ENCODE assay signal across 28 mouse cellular contexts in genomic region chr3:42589516-42589915, GRCm38 (mm10).
DNase-seq lines count a peak whose midpoint lies in the region; ATAC-seq and TF ChIP-seq lines count a peak whose summit lies in the region.
"Had no signal": no experiment of that assay in that cellular context is flagged by ENCODE, and none has a peak within 500 bp of the region (broad histone marks: within the 10 kb centered on the region; RNA-seq: fewer than 3 reads in every experiment).

No protein-coding gene starts in this region.

- TF ChIP-seq CTCF in C2C12 (IDR thresholded peaks at IDR 0.05; ENCODE audit: control insufficient read depth, insufficient read depth, insufficient read length), result no peak

- H3K9ac ChIP-seq in embryonic facial prominence, embryonic 14.5 days (ENCODE audit: low read depth, low read length), result no peak overlapping the region
- H3K9ac ChIP-seq: embryonic facial prominence, embryonic 13.5 days; forebrain, embryonic 13.5 days; forebrain, postnatal 0 days; heart, embryonic 13.5 days; hindbrain, embryonic 14.5 days had no signal

- no peaks in the 10 kb centered on the region for H3K27me3 ChIP-seq in embryonic facial prominence, embryonic 14.5 days (replicated peaks; ENCODE audit: control insufficient read depth, insufficient read depth, low read length)
- H3K27me3 ChIP-seq in embryonic facial prominence, embryonic 10.5 days (replicated peaks; ENCODE audit: low read depth, poor library complexity, severe bottlenecking), result no peaks in the 10 kb centered on the region
- H3K27me3 ChIP-seq in C2C12 (ENCODE audit: control insufficient read depth, insufficient read depth, insufficient read length), result no peaks in the 10 kb centered on the region
- H3K27me3 ChIP-seq: embryonic facial prominence, embryonic 13.5 days; forebrain, embryonic 13.5 days; heart, embryonic 13.5 days had no signal

- no peak overlapping the region for H3K4me3 ChIP-seq in embryonic facial prominence, embryonic 14.5 days (ENCODE audit: low read depth, low read length)
- H3K4me3 ChIP-seq in embryonic facial prominence, embryonic 10.5 days, result no peak overlapping the region
- no peak overlapping the region for H3K4me3 ChIP-seq in C2C12 (ENCODE audit: insufficient read depth, poor library complexity, severe bottlenecking)
- H3K4me3 ChIP-seq: embryonic facial prominence, embryonic 13.5 days; forebrain, embryonic 10.5 days; forebrain, embryonic 13.5 days; heart, adult 2 months; heart, embryonic 10.5 days; heart, embryonic 13.5 days had no signal

- ATAC-seq in embryonic facial prominence, embryonic 14.5 days (ENCODE audit: low read depth), result 0 out of 2 replicates have a peak, but pooled peaks have one; percentile 18
- ATAC-seq: forebrain, embryonic 13.5 days; forebrain, postnatal 0 days; hindbrain, postnatal 0 days; inflammation-experienced regulatory T-cells, adult 6 months; intestine, embryonic 16.5 days had no signal

- WGBS in embryonic facial prominence, embryonic 14.5 days, result 78% methylated on average over 2 of the region's 2 CpGs
- WGBS in embryonic facial prominence, embryonic 10.5 days, result 91% methylated on average over 2 of the region's 2 CpGs

- H3K9me3 ChIP-seq in embryonic facial prominence, embryonic 14.5 days (ENCODE audit: control insufficient read depth, low read length), result no peaks in the 10 kb centered on the region
- H3K9me3 ChIP-seq in embryonic facial prominence, embryonic 10.5 days, result no peaks in the 10 kb centered on the region
- H3K9me3 ChIP-seq: embryonic facial prominence, embryonic 13.5 days; forebrain, embryonic 10.5 days; forebrain, embryonic 13.5 days; G1E; heart, embryonic 10.5 days; heart, embryonic 13.5 days had no signal

- H3K27ac ChIP-seq in embryonic facial prominence, embryonic 14.5 days (replicated peaks; ENCODE audit: low read depth, low read length), result no peak overlapping the region
- no peak overlapping the region for H3K27ac ChIP-seq in embryonic facial prominence, embryonic 10.5 days (replicated peaks)
- H3K27ac ChIP-seq: embryonic facial prominence, embryonic 13.5 days; forebrain, embryonic 10.5 days; forebrain, embryonic 13.5 days; heart, adult 2 months; heart, embryonic 10.5 days; heart, embryonic 13.5 days; hindbrain, embryonic 14.5 days; hindbrain, postnatal 0 days had no signal

- no peak overlapping the region for H3K4me2 ChIP-seq in embryonic facial prominence, embryonic 14.5 days (ENCODE audit: low read depth, low read length)
- H3K4me2 ChIP-seq: embryonic facial prominence, embryonic 13.5 days; forebrain, embryonic 13.5 days; heart, embryonic 13.5 days; hindbrain, embryonic 14.5 days had no signal

- H3K79me2 ChIP-seq in C2C12 (ENCODE audit: control insufficient read depth, insufficient read depth), result no peaks in the 10 kb centered on the region

- no peaks in the 10 kb centered on the region for H3K36me3 ChIP-seq in embryonic facial prominence, embryonic 14.5 days (ENCODE audit: control insufficient read depth, insufficient read depth, low read length)
- no peaks in the 10 kb centered on the region for H3K36me3 ChIP-seq in embryonic facial prominence, embryonic 10.5 days (replicated peaks)
- H3K36me3 ChIP-seq in C2C12 (ENCODE audit: control insufficient read depth, insufficient read depth), result no peaks in the 10 kb centered on the region
- H3K36me3 ChIP-seq: embryonic facial prominence, embryonic 13.5 days; forebrain, embryonic 10.5 days; G1E; heart, embryonic 10.5 days; heart, embryonic 13.5 days had no signal

- no peak overlapping the region for H3ac ChIP-seq in C2C12 (ENCODE audit: control insufficient read depth, insufficient read length, low read depth)

- H3K79me3 ChIP-seq in C2C12 (ENCODE audit: low read depth), result no peaks in the 10 kb centered on the region

- no peaks in the 10 kb centered on the region for H3K4me1 ChIP-seq in embryonic facial prominence, embryonic 14.5 days (ENCODE audit: control insufficient read depth, insufficient read depth, low read length)
- H3K4me1 ChIP-seq in embryonic facial prominence, embryonic 10.5 days, result no peaks in the 10 kb centered on the region
- H3K4me1 ChIP-seq: embryonic facial prominence, embryonic 13.5 days; forebrain, embryonic 10.5 days; heart, embryonic 10.5 days; heart, embryonic 13.5 days had no signal

- DNase-seq in embryonic facial prominence, embryonic 14.5 days (ENCODE audit: low spot score), result no peak
- no peak for DNase-seq in embryonic facial prominence, embryonic 10.5 days (ENCODE audit: low spot score)
- DNase-seq in adipocyte (ENCODE audit: low spot score), result peak; percentile 57
- no peak for DNase-seq in cerebellum, adult 9-10 months
- DNase-seq in right cerebral cortex, postnatal 25 days, result no peak
- no peak for DNase-seq in cerebellum, adult 9-11 months
- DNase-seq: adrenal gland, postnatal 14 days; cerebellum, adult 11-12 months; cerebellum, adult 8-10 months; cerebellum, postnatal 25 days; forebrain, postnatal 0 days; gastrocnemius, postnatal 10 days; gastrocnemius, postnatal 36 days; heart, adult 2 months; heart, postnatal 14 days; heart, postnatal 4 days; kidney, adult 18-20 months had no signal

TF ChIP-seq in C2C12, 6 proteins besides CTCF, POLR2A, EP300 and RAD21:
- TF ChIP-seq MYOD1 (IDR thresholded peaks at IDR 0.05; ENCODE audit: control insufficient read depth, insufficient read length, low read depth) (peak; percentile 21), USF1 (IDR thresholded peaks at IDR 0.05; ENCODE audit: low read depth) (no peak), CEBPB (IDR thresholded peaks at IDR 0.05; ENCODE audit: low read depth) (no peak)
